Mouse (Mus musculus) hematopoietic stem cell, adult 5-6 weeks (primary cell): Measurements from ENCODE around the gene Gldn. TPM values are rescaled to one million over a fixed set of nuclear protein-coding genes. Genes with fewer than 3 reads are reported as not detected.

ENCODE experiments used
- ATAC-seq, 2 experiments: fragments of 125-278 bp in 1 of 2; replicated peaks in 1 of 2; 2 replicates each; pipeline ENCODE4 v1.8.0; 2016 to 2017; ENCODE audit warnings: inconsistent platforms in 2 of 2, mild to moderate bottlenecking in 2 of 2, moderate number of reproducible peaks in 2 of 2, low read depth in 1 of 2, moderate TSS enrichment in 1 of 2; ENCODE audit not compliant: low FRiP score in 2 of 2, poor library complexity in 2 of 2, severe bottlenecking in 2 of 2, insufficient read depth in 1 of 2, low TSS enrichment in 1 of 2
- total RNA-seq: library from RNA; stranded (forward); fragments of 172-1452, 232-1000 nt; gene quantifications from 2 replicates; pipeline ENCODE4 v1.2.3, GENCODE M21; 2017

Gldn gene
- total RNA-seq, 1 experiment from 2014 or later: not detected

DNA sequence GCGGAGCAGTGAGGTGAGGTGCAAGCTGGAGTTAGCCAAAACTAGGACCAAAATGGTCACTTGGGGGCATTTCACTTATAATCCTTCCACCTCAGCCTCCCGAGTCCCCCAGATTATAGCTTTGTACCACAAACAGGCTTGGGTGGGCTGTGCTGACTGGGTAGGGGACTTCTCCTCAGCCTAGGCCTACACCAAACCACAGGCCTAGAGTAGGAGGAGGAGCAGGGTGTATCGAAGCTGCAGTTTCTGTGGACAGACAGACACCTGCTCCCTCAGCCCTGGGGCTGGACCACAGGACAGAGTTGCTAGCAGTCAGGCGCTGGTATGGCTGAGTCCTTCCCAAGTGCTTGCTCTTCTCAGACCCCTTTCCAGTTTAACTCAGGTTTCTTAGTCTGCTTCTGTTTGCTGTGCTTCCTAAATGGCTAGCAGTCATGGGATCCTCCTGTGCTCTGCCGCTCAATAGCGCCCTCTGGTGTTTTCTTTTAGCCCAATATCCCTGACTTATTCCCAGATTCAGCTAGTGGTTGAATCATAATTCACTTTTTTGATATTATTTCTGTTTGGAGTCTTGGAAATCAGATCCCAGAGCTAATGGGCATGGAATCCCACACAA lies 50.4 kb downstream of the Gldn start:
- no peak for ATAC-seq

DNA sequence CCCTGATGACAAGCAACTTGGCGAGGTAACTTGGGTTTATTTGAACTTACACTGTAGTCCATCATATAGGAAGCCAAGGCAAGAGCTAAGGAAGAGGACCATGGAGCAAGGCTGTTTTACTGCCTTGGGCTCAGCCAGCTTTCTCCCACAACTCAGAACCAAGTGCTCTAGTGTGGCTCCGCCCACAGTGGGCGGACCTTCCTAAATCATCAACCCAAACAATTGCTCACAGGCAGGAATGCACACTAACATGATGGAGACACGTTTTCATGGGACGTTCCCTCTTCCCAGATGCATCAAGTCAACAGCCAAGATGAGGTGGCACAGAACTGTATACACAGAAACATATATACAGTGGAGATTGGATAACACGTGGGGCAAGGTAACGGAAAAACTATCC lies 55.7 kb downstream of the Gldn start:
- no peak for ATAC-seq

DNA sequence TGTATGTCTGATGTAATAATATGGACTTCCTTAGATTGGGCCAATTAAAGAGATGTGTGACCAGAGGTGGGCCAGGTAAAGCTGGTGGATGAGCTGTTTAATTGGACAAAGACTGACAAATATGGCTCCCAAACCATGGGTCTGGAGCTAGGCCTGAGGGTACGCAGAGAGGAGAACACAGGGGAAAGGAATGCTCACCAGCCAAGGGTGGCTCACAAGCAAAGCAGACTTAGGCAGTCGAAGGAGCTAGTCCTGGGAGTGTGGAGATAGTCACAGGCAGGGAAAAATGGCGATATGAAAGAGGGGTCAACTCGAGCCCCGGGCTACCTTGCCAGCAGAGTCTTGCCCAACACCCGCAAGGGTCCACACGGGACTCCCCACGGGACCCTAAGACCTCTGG lies 70.5 kb downstream of the Gldn start:
- ATAC-seq: no peak

Other genes starting within 250 kb of the Gldn start
- not detected in 2 replicates for gene Tnfaip8l3, start 218.1 kb upstream of the Gldn start, total RNA-seq
- not detected in 2 replicates for gene Cyp19a1, start 18.4 kb upstream of the Gldn start, total RNA-seq
- gene Dmxl2, start 215.1 kb downstream of the Gldn start, total RNA-seq: 9.1 and 17.0 TPM in 2 replicates